Mouse (Mus musculus) left cerebral cortex, postnatal 4 days (tissue): ENCODE data around the gene Kremen2. TPM values are rescaled to one million over a fixed set of nuclear protein-coding genes. Genes with fewer than 3 reads are reported as not detected.
"Not testable (repeated sequence)": the region's sequence is repeated elsewhere in the genome, so short reads cannot be mapped to it uniquely, and the experiment has no call there.

Experiments used
- DNase-seq: peaks from one replicate; pipeline ENCODE4 v3.0.0-alpha.2; 2022
- intact Hi-C: fragments of 180-260 bp; cut with DNase I; formaldehyde crosslinking; loops from one replicate; pipeline ENCODE4 v1.15.1; 2025
- total RNA-seq, 2 experiments: library from RNA; stranded (reverse); gene quantifications; 2 replicates each; pipeline ENCODE4 v1.2.3; 2021

Gene Kremen2
- total RNA-seq: under 1 TPM; 0.46 to 0.87 TPM

- no peak for DNase-seq
- intact Hi-C loops: no loop called here
These were observed at the start of gene Kremen2 for GRCm38 (mm10) chr17:23745301-23746251. TSS of gene Kremen2 (minus strand) at chr17:23745833.

- intact Hi-C loops: no loop called here
- no peak for DNase-seq
These were observed 49.7 kb upstream of the Kremen2 start for GRCm38 (mm10) chr17:23795323-23795722.

- intact Hi-C loops: no loop called here
- DNase-seq: no peak
These were observed 45.4 kb upstream of the Kremen2 start for GRCm38 (mm10) chr17:23791079-23791357.

- intact Hi-C loops: no loop called here
These were observed 44.8 kb upstream of the Kremen2 start, which contains the start of gene Srrm2 for GRCm38 (mm10) chr17:23790269-23791078. TSS of gene Srrm2 (plus strand) at chr17:23790532.

GRCm38 (mm10) chr17:23789749-23790268, 44.2 kb upstream of the Kremen2 start:
- intact Hi-C loops: no loop called here
- DNase-seq: no peak

More at GRCm38 (mm10) chr17:23790269-23791078, 44.8 kb upstream of the Kremen2 start, which contains the start of gene Srrm2:
- DNase-seq: peak; percentile 53

GRCm38 (mm10) chr17:23788973-23789372, 43.3 kb upstream of the Kremen2 start:
- intact Hi-C loops: no loop called here
- DNase-seq: no peak

- intact Hi-C loops: no loop called here
- peak; percentile 37 for DNase-seq
These were observed 40.9 kb upstream of the Kremen2 start for GRCm38 (mm10) chr17:23786510-23786931.

- intact Hi-C loops: no loop called here
- peak; percentile 88 for DNase-seq
These were observed 40.2 kb upstream of the Kremen2 start, which contains the start of gene Flywch2 for GRCm38 (mm10) chr17:23785561-23786471. TSS of gene Flywch2 (minus strand) at chr17:23786081.

- intact Hi-C loops: no loop called here
- no peak for DNase-seq
These were observed 37.7 kb upstream of the Kremen2 start for GRCm38 (mm10) chr17:23783352-23783751.

GRCm38 (mm10) chr17:23778447-23778846, 32.8 kb upstream of the Kremen2 start:
- no peak for DNase-seq
- intact Hi-C loops: loop anchor here (10.0 kb wide), 1 partner anchor 186 kb away; no protein-coding TSS in a partner anchor

- intact Hi-C loops: loop anchor here (10.0 kb wide), 1 partner anchor 188 kb away; no protein-coding TSS in a partner anchor
- no peak for DNase-seq
These were observed 31.5 kb upstream of the Kremen2 start for GRCm38 (mm10) chr17:23777141-23777540.

GRCm38 (mm10) chr17:23776216-23776615, 30.6 kb upstream of the Kremen2 start:
- intact Hi-C loops: loop anchor here (10.0 kb wide), 1 partner anchor 189 kb away; no protein-coding TSS in a partner anchor
- no peak for DNase-seq

GRCm38 (mm10) chr17:23774090-23774489, 28.5 kb upstream of the Kremen2 start:
- intact Hi-C loops: loop anchor here (10.0 kb wide), 1 partner anchor 191 kb away; no protein-coding TSS in a partner anchor
- peak; percentile 83 for DNase-seq

- DNase-seq: no peak
- intact Hi-C loops: loop anchor here (10.0 kb wide), 1 partner anchor 191 kb away; no protein-coding TSS in a partner anchor
These were observed 28.0 kb upstream of the Kremen2 start for GRCm38 (mm10) chr17:23773676-23774075.

GRCm38 (mm10) chr17:23772219-23772556, 26.6 kb upstream of the Kremen2 start:
- intact Hi-C loops: loop anchor here (10.0 kb wide), 1 partner anchor 193 kb away; no protein-coding TSS in a partner anchor
- not testable (repeated sequence) for DNase-seq

GRCm38 (mm10) chr17:23771284-23772218, 25.9 kb upstream of the Kremen2 start, which contains the start of gene Flywch1:
TSS of gene Flywch1 (minus strand) at chr17:23771602.
- DNase-seq: peak; percentile 99
- intact Hi-C loops: loop anchor here (10.0 kb wide), 1 partner anchor 193 kb away; no protein-coding TSS in a partner anchor

- DNase-seq: no peak
- intact Hi-C loops: loop anchor here (10.0 kb wide), 1 partner anchor 194 kb away; no protein-coding TSS in a partner anchor
These were observed 25.3 kb upstream of the Kremen2 start for GRCm38 (mm10) chr17:23770896-23771283.

GRCm38 (mm10) chr17:23770493-23770892, 24.9 kb upstream of the Kremen2 start:
- intact Hi-C loops: loop anchor here (10.0 kb wide), 1 partner anchor 194 kb away; no protein-coding TSS in a partner anchor
- DNase-seq: no peak
